Mouse (Mus musculus) ES-Bruce4 (cell line): ENCODE data around the gene Bdkrb1. TPM values are rescaled to one million over a fixed set of nuclear protein-coding genes. Genes with fewer than 3 reads are reported as not detected.

Source experiments
- H3K27ac ChIP-seq: 2 replicates; pipeline ENCODE4 v1.5.1; 2012; ENCODE audit warnings: low read length, inconsistent platforms; ENCODE audit not compliant: insufficient read depth
- H3K27me3 ChIP-seq: 2 replicates; pipeline ENCODE4 v1.6.1; 2012; ENCODE audit warnings: mild to moderate bottlenecking, low read length, inconsistent platforms; ENCODE audit not compliant: control insufficient read depth, poor library complexity, insufficient read depth, severe bottlenecking
- H3K36me3 ChIP-seq: 2 replicates; pipeline ENCODE4 v1.6.1; 2012; ENCODE audit warnings: inconsistent platforms, mild to moderate bottlenecking, low read length, moderate library complexity; ENCODE audit not compliant: control insufficient read depth, poor library complexity, insufficient read depth, severe bottlenecking
- H3K4me1 ChIP-seq: one replicate; pipeline ENCODE4 v1.8.1; 2011; ENCODE audit warnings: low read length; ENCODE audit not compliant: control insufficient read depth, insufficient read depth
- H3K4me3 ChIP-seq: 2 replicates; pipeline ENCODE4 v1.5.1; 2011; ENCODE audit warnings: low read depth, mild to moderate bottlenecking, low read length
- H3K9ac ChIP-seq: 2 replicates; pipeline ENCODE4 v1.6.1; 2012; ENCODE audit warnings: low read depth, mild to moderate bottlenecking, inconsistent platforms; ENCODE audit not compliant: poor library complexity, severe bottlenecking
- H3K9me3 ChIP-seq: replicated peaks from 2 replicates; pipeline ENCODE4 v1.6.1; 2012; ENCODE audit warnings: mild to moderate bottlenecking, low read length, inconsistent platforms; ENCODE audit not compliant: control insufficient read depth, poor library complexity, insufficient read depth, severe bottlenecking
- CTCF ChIP-seq: IDR thresholded peaks from one replicate; pipeline ENCODE4 v1.8.1; 2011; ENCODE audit warnings: low read depth, low read length
- EP300 ChIP-seq: IDR thresholded peaks from 2 replicates; pipeline ENCODE4 v1.6.1; 2011; ENCODE audit warnings: low read depth, low read length; ENCODE audit not compliant: insufficient read depth
- POLR2A ChIP-seq: IDR thresholded peaks from one replicate; pipeline ENCODE4 v1.8.1; 2011; ENCODE audit warnings: low read length; ENCODE audit not compliant: insufficient read depth
- polyA plus RNA-seq: library from polyadenylated mRNA; stranded (reverse); fragments of >200 nt; gene quantifications from 2 replicates; pipeline ENCODE4 v1.2.4, GENCODE M21; 2011; ENCODE audit warnings: low read depth; ENCODE audit not compliant: missing spikeins, insufficient read depth, insufficient read length

Bdkrb1 gene
- polyA plus RNA-seq, 1 experiment: not detected

DNA sequence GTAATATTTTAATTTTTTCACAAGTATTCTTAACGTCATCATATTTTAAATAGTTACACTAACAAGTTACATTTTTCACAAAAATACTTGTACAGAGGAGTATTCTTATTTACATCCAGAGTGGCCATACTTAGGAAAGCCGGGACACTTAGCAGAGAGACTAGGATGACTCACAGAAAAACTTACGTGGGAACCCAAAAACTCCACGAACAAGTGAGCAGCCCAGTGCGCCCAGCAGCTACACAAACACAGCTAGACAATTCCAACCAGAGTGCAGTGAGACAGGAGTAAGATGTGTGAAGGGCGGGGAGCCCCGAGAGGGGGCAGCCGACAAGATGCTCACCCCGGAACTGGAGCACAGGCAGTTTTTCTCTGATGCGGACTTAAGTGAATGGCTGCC is 10.7 kb downstream of the Bdkrb1 start:
- TF ChIP-seq POLR2A (no peak), CTCF (no peak), EP300 (no peak)
- H3K9ac ChIP-seq: no peak overlapping the region
- no peaks in the 10 kb centered on the region for H3K36me3 ChIP-seq
- no peaks in the 10 kb centered on the region for H3K9me3 ChIP-seq
- no peak overlapping the region for H3K4me3 ChIP-seq
- no peaks in the 10 kb centered on the region for H3K27me3 ChIP-seq
- H3K4me1 ChIP-seq: no peaks in the 10 kb centered on the region
- H3K27ac ChIP-seq: no peak overlapping the region

DNA sequence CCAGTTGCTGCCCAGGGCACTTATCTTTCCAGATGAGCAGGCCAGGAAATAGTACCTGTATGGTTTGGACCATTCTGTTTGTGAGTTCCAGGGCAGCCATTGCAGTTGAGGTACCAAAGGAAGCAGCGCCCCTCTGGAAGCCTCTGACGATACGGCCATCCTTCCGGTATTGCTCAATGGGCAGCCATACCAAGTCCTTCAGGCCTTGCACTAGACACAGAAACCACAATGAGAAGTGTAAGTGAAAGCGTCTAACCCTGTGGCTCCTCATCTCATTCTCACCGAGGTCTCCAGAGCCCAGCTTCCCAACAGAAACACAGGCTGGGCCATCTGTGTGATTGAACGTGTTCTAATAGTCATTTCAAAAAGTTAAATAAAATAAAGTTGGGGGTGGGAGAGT is 19.2 kb downstream of the Bdkrb1 start:
- H3K4me1 ChIP-seq: no peaks in the 10 kb centered on the region
- H3K27me3 ChIP-seq: no peaks in the 10 kb centered on the region
- peaks cover 31% of the 10 kb centered on the region for H3K36me3 ChIP-seq
- H3K27ac ChIP-seq: no peak overlapping the region
- H3K9me3 ChIP-seq: peaks cover 9% of the 10 kb centered on the region; the same call in 1 of the 2 replicates
- H3K4me3 ChIP-seq: no peak overlapping the region
- TF ChIP-seq CTCF (no peak), POLR2A (no peak), EP300 (no peak)
- H3K9ac ChIP-seq: no peak overlapping the region

DNA sequence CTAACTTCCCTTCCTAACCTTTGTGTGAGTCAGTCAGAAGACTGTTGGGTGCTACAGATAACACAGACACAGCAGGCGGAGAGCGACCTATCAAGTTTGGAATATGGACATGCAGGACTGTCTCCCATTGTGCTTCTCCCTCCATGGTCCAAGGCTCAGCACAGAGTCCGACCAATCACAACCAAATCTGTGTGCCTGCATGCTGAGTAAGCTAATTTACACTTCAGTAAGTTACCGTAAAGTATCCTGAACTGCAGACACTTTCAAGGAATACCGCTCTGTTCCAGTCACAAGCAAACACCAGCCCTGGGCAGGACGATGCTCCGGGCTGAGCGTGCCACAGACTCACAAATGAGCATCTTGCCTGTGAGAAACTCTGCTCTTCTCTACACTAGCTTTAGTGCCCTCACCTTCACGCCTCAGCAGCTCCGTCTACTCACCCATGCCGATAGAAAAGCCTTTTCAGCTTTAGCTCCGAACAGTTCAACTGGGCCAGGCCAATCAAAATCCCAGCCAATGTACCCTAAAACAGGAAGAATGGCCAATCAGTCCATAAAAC is 20.2 kb downstream of the Bdkrb1 start:
- no peaks in the 10 kb centered on the region for H3K4me1 ChIP-seq
- no peak overlapping the region for H3K4me3 ChIP-seq
- peaks cover 31% of the 10 kb centered on the region for H3K36me3 ChIP-seq
- no peaks in the 10 kb centered on the region for H3K27me3 ChIP-seq
- H3K27ac ChIP-seq: no peak overlapping the region
- H3K9ac ChIP-seq: no peak overlapping the region
- TF ChIP-seq POLR2A (no peak), CTCF (no peak), EP300 (no peak)
- H3K9me3 ChIP-seq: peaks cover 16% of the 10 kb centered on the region

DNA sequence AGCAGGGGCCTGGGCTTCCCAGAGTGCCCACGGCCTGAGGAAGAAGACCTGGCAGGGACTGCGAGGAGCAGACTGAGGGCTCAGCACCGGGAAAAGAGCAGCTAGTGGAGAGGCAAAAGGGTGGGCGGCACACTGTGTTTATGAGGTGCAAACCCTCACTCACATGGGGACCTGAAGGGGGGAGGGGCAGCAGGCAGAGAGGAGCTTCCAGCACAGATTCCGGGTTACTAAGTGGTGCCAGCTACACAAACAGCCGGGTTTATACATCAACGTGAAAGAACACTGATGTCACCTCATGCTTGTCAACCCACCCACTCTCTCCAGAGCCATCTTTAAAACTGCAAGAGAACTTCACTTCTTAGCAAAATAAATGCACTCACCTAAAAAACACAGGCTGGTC is 22.9 kb downstream of the Bdkrb1 start:
- H3K4me1 ChIP-seq: no peaks in the 10 kb centered on the region
- peaks cover 29% of the 10 kb centered on the region for H3K36me3 ChIP-seq
- no peaks in the 10 kb centered on the region for H3K27me3 ChIP-seq
- no peak overlapping the region for H3K9ac ChIP-seq
- H3K4me3 ChIP-seq: no peak overlapping the region
- peaks cover 19% of the 10 kb centered on the region for H3K9me3 ChIP-seq
- no peak overlapping the region for H3K27ac ChIP-seq
- TF ChIP-seq EP300: no peak
- no peak for TF ChIP-seq POLR2A
- no peak for TF ChIP-seq CTCF

DNA sequence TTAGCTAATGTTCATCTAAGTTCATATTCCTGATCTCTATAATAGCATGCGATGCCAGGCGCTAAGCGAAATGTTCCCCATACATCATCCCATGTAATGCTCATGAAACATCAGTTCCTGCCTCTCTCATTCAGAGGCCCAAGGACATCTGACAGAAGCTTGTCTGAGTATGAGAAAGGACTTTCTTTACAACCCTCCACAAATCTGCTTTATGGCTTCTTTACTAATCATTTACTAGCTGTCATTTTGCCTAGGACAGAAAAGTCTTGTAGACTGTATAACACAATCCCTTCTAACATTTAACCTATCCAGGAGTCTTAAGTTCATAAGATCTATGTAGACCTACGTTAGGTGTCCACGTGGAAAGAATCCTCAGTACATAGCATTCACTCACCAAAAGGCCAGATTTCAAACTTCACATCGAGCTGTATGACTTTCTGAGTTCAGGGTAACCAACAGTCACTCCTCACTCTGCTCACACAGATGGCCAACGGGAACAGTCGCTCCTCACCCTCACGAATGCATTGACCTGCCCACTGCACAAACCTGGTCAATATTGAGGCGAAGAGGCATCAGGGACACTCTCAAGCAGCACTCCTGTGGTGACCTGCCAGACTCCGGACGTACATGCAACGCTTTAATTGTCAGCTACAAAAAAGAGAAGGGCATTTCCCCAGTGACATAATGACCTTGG is 31.6 kb downstream of the Bdkrb1 start:
- Histone ChIP-seq H3K27me3 (no peaks in the 10 kb centered on the region), H3K4me1 (no peaks in the 10 kb centered on the region), H3K9me3 (peaks cover 10% of the 10 kb centered on the region), H3K27ac (no peak overlapping the region), H3K4me3 (no peak overlapping the region), H3K9ac (no peak overlapping the region), H3K36me3 (peaks cover 43% of the 10 kb centered on the region)
- TF ChIP-seq CTCF (no peak), EP300 (no peak), POLR2A (no peak)

DNA sequence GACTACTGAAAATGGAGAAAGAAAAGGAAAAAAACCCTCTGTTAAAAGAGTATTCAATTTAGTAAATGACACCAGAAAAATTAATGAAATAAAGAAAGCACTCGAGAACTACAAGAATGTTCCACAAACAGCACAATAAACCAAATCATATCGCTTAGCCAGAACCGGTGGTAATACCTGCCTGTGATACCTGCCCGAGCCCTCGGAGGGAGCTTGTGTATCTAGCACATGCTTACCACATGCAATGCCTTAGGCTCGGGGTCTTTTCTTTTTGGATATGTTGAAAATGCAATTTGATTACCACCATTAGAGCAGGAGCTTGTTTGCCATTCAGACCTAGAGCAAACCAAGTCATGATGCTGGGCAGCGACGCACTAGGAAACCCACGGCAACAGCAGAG is 33.7 kb downstream of the Bdkrb1 start:
- peaks cover 54% of the 10 kb centered on the region for H3K36me3 ChIP-seq
- no peaks in the 10 kb centered on the region for H3K27me3 ChIP-seq
- no peak overlapping the region for H3K27ac ChIP-seq
- no peak for TF ChIP-seq POLR2A
- no peak overlapping the region for H3K4me3 ChIP-seq
- H3K9ac ChIP-seq: no peak overlapping the region
- no peaks in the 10 kb centered on the region for H3K9me3 ChIP-seq
- H3K4me1 ChIP-seq: no peaks in the 10 kb centered on the region
